Mouse (Mus musculus): ENCODE measurements at regions not wholly inside any gene's neighbourhood (a gene's known extent, or its start where the extent isn't known, plus 50 kb on each side); places are given as distances from the start of the nearest gene placed in this dataset.

DNA sequence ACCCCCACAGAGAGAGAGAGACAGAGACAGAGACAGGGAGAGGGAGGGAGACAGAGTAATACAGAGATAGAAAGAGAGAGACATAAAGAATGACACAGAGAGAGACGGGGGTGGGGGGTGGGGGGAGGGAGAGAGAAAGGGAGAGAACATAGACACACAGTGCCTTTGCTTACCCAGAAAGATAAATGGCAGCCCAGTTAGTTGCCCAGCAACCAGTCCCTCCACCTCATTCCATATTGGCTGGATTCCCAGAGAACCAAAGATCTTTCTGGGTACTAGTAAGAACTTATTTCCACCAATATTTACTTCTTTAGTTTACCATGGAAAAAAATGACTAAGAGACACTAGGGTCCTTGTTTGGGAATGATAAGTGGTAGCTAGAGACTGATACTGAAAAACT, 146.6 kb upstream of the Egln3 start:
- TF ChIP-seq EP300 (IDR thresholded peaks at IDR 0.05; ENCODE audit: low read depth) (no peak), CTCF (IDR thresholded peaks at IDR 0.05; ENCODE audit: low read depth) (no peak)
